Mouse (Mus musculus): ENCODE data around the gene Lrrc10. TPM values are rescaled to one million over a fixed set of nuclear protein-coding genes. Genes with fewer than 3 reads are reported as not detected.

The Lrrc10 gene
- total RNA-seq, 4 experiments from 2014 or later: 0.26 to 0.34 TPM; not detected in 2

Other genes with a start within 250 kb of the Lrrc10 start
- gene Myrfl, start 148.4 kb upstream of the Lrrc10 start, total RNA-seq (2022): under 1 TPM in 1 of 4 experiments, not detected in 3; 0.16 TPM
- 10 to 100 TPM; 37.9 to 43.1 (median 39.6) TPM for gene Rab3ip, start 94.6 kb upstream of the Lrrc10 start, total RNA-seq (2022)
- not detected for gene Gm10271, start 72.7 kb upstream of the Lrrc10 start, total RNA-seq (2022)
- under 1 TPM in 3 of 4 experiments, not detected in 1; 0.11 to 0.26 (median 0.25) TPM for gene Best3, start 59.0 kb upstream of the Lrrc10 start, total RNA-seq (2022)
- 100 to 1,000 TPM; 148 to 155 (median 154) TPM for gene Cct2, start 18.5 kb downstream of the Lrrc10 start, total RNA-seq (2022)
- gene Frs2, start 103.2 kb downstream of the Lrrc10 start, total RNA-seq (2022): 10 to 100 TPM; 36.9 to 39.4 (median 38.6) TPM
- 10 to 100 TPM; 42.5 to 47.6 (median 45.6) TPM for gene Yeats4, start 179.2 kb downstream of the Lrrc10 start, total RNA-seq (2022)
- not detected for gene 9530003J23Rik, start 193.4 kb downstream of the Lrrc10 start, total RNA-seq (2022)
- 100 to 1,000 TPM in 2 of 4 experiments, 10 to 100 TPM in 2; 15.6 to 138 (median 65.3) TPM for gene Lyz2, start 237.0 kb downstream of the Lrrc10 start, total RNA-seq (2022)
- 10 to 100 TPM in 2 of 4 experiments, 1 to 10 TPM in 2; 1.4 to 13.6 (median 6.2) TPM for gene Lyz1, start 247.5 kb downstream of the Lrrc10 start, total RNA-seq (2022)

Measured in left cerebral cortex, adult 8-10 months (tissue).